Mouse (Mus musculus) testis, adult 2 months (tissue): ENCODE data around the gene Rabep1.

Experiments
- CTCF ChIP-seq: fragments of 200-500 bp; IDR thresholded peaks from 2 replicates; pipeline ENCODE4 v1.5.1; 2012; ENCODE audit warnings: low read depth, mild to moderate bottlenecking, inconsistent platforms, low read length, moderate library complexity; ENCODE audit not compliant: control insufficient read depth, insufficient read depth, insufficient replicate concordance
- POLR2A ChIP-seq: fragments of 200-500 bp; IDR thresholded peaks from 2 replicates; pipeline ENCODE4 v1.6.1; 2012; ENCODE audit warnings: low read depth, mild to moderate bottlenecking, inconsistent platforms, low read length, moderate library complexity; ENCODE audit not compliant: control insufficient read depth

DNA sequence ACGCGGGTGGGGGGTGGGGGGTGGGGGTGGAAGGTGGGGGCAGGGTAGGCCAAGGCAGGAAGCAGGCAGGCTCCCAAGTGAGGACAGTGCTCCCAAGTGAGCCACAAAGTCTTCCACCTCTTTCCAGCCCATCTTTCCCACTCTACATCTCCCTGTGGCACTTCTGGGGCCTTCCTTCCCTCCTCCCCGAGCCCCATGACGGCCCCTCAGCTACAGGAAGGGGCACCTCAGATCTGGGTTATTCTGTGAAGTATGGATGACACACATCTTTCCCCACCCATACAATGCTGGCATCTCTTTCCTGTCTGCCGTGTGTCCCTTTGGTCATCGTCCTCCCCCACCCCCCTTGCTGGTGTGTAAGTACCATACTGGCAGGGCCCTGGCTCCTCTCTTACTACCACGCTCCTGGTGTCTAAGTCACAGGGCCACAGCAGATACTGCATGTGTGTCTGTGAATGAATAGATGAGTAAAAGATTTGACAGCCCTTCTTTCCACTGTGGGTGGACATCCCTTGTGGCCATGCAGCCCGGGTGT lies 38.9 kb upstream of the Rabep1 start:
- TF ChIP-seq POLR2A, result no peak
- no peak for TF ChIP-seq CTCF
